Mouse (Mus musculus): ENCODE results near the gene Tmem186.

Gene Tmem186

GRCm38 (mm10) chr16:8665367-8665766, 27.9 kb upstream of the Tmem186 start:
- no peak for DNase-seq

- DNase-seq = no peak
These were observed 26.4 kb upstream of the Tmem186 start for GRCm38 (mm10) chr16:8663606-8664539.

- DNase-seq = no peak
These were observed 25.5 kb upstream of the Tmem186 start for GRCm38 (mm10) chr16:8663022-8663421.

- no peak for DNase-seq
These were observed 21.3 kb upstream of the Tmem186 start for GRCm38 (mm10) chr16:8658764-8659163.

GRCm38 (mm10) chr16:8658349-8658748, 20.8 kb upstream of the Tmem186 start:
- DNase-seq = no peak

GRCm38 (mm10) chr16:8656256-8656655, 18.7 kb upstream of the Tmem186 start:
- DNase-seq = no peak

GRCm38 (mm10) chr16:8655599-8655998, 18.1 kb upstream of the Tmem186 start:
- no peak for DNase-seq

- no peak for DNase-seq
These were observed 17.6 kb upstream of the Tmem186 start for GRCm38 (mm10) chr16:8655108-8655507.

- DNase-seq = no peak
These were observed 12.5 kb upstream of the Tmem186 start for GRCm38 (mm10) chr16:8650007-8650406.

- DNase-seq = no peak
These were observed 8.0 kb upstream of the Tmem186 start for GRCm38 (mm10) chr16:8645546-8645945.

GRCm38 (mm10) chr16:8643855-8644254, 6.3 kb upstream of the Tmem186 start:
- no peak for DNase-seq

GRCm38 (mm10) chr16:8639466-8640191, 2.1 kb upstream of the Tmem186 start:
- DNase-seq = no peak

- DNase-seq = no peak
These were observed 619 bp upstream of the Tmem186 start for GRCm38 (mm10) chr16:8638131-8638530.

GRCm38 (mm10) chr16:8636867-8637216, 670 bp downstream of the Tmem186 start:
- DNase-seq = no peak

GRCm38 (mm10) chr16:8631428-8631827, 6.1 kb downstream of the Tmem186 start:
- no peak for DNase-seq

- no peak for DNase-seq
These were observed 7.1 kb downstream of the Tmem186 start for GRCm38 (mm10) chr16:8630419-8630818.

GRCm38 (mm10) chr16:8620315-8621115, 17.0 kb downstream of the Tmem186 start:
- no peak for DNase-seq

GRCm38 (mm10) chr16:8619659-8620314, 17.7 kb downstream of the Tmem186 start:
- no peak for DNase-seq

GRCm38 (mm10) chr16:8613447-8613846, 24.1 kb downstream of the Tmem186 start:
- no peak for DNase-seq

- no peak for DNase-seq
These were observed 24.5 kb downstream of the Tmem186 start for GRCm38 (mm10) chr16:8613039-8613438.

- DNase-seq = no peak
These were observed 25.1 kb downstream of the Tmem186 start for GRCm38 (mm10) chr16:8612214-8613005.

GRCm38 (mm10) chr16:8610397-8610796, 27.1 kb downstream of the Tmem186 start:
- DNase-seq = no peak
